Mouse (Mus musculus) stomach, postnatal 0 days (tissue): ENCODE measurements around the gene Nrcam. TPM values are rescaled to one million over a fixed set of nuclear protein-coding genes. Genes with fewer than 3 reads are reported as not detected.

ENCODE experiments used
- ATAC-seq: fragments of 200-750 bp; cut with Nextera tagmentation; 2 replicates; pipeline ENCODE4 v1.8.0; 2017; ENCODE audit not compliant: low FRiP score, low TSS enrichment
- DNase-seq: peaks from one replicate; pipeline ENCODE4 v3.0.0-alpha.2; 2016; ENCODE audit warnings: low spot score
- H3K27ac ChIP-seq: fragments of 300-500 bp; sonication (generic); replicated peaks from 2 replicates; pipeline ENCODE4 v1.5.1; 2014; ENCODE audit warnings: mild to moderate bottlenecking, control low read depth
- H3K27me3 ChIP-seq: fragments of 300-500 bp; sonication (generic); 2 replicates; pipeline ENCODE4 v1.6.1; 2014; ENCODE audit warnings: low read length; ENCODE audit not compliant: control insufficient read depth, insufficient read depth
- H3K36me3 ChIP-seq: fragments of 300-500 bp; sonication (generic); 2 replicates; pipeline ENCODE4 v1.6.1; 2014; ENCODE audit warnings: low read length, mixed read lengths; ENCODE audit not compliant: control insufficient read depth, insufficient read depth
- H3K4me1 ChIP-seq: fragments of 300-500 bp; sonication (generic); replicated peaks from 2 replicates; pipeline ENCODE4 v1.6.1; 2014; ENCODE audit warnings: antibody characterized with exemption; ENCODE audit not compliant: control insufficient read depth, insufficient read depth
- H3K4me2 ChIP-seq: fragments of 300-500 bp; sonication (generic); replicated peaks from 2 replicates; pipeline ENCODE4 v1.6.1; 2014; ENCODE audit warnings: low read depth, mild to moderate bottlenecking, control low read depth, moderate library complexity
- H3K4me3 ChIP-seq: fragments of 300-500 bp; sonication (generic); 2 replicates; pipeline ENCODE4 v1.5.1; 2014; ENCODE audit warnings: low read depth, low read length, control low read depth
- H3K9ac ChIP-seq: fragments of 300-500 bp; sonication (generic); 2 replicates; pipeline ENCODE4 v1.6.1; 2014; ENCODE audit warnings: mild to moderate bottlenecking, low read length, control low read depth, mixed read lengths
- H3K9me3 ChIP-seq: fragments of 300-500 bp; sonication (generic); 2 replicates; pipeline ENCODE4 v1.6.1; 2016; ENCODE audit warnings: low read length; ENCODE audit not compliant: control insufficient read depth
- CTCF ChIP-seq: IDR thresholded peaks from 2 replicates; pipeline ENCODE4 v1.5.1; 2016; ENCODE audit warnings: antibody characterized with exemption, low read depth, mild to moderate bottlenecking, moderate library complexity
- EP300 ChIP-seq: optimal IDR thresholded peaks from 2 replicates; pipeline ENCODE3; 2016; ENCODE audit warnings: antibody characterized with exemption
- WGBS: fragments of 180-500 bp; shearing (Covaris S2); extraction: QIAGEN DNeasy Blood & Tissue Kit; methylation state at CpG from one replicate; pipeline ENCODE4 v1.1.7; 2014; 5-methylcytosine and 5-hydroxymethylcytosine counted together
- polyA plus RNA-seq: library from polyadenylated mRNA; unstranded; fragments of >200 nt; fragmentation: Nextera tagmentation; extraction: Ambion mirVana; gene quantifications from 2 replicates; pipeline ENCODE4 v1.2.1, GENCODE M21; 2015

Nrcam gene
- polyA plus RNA-seq, 1 experiment from 2014 or later, result 1.2 TPM

GRCm38 (mm10) chr12:44554808-44555207 is 226.1 kb downstream of the Nrcam start:
- DNase-seq (no peak), ATAC-seq (no peak)
- Histone ChIP-seq H3K27me3 (no peaks in the 10 kb centered on the region), H3K27ac (no peak overlapping the region), H3K9ac (no peak overlapping the region), H3K4me2 (no peak overlapping the region), H3K4me3 (no peak overlapping the region), H3K36me3 (no peaks in the 10 kb centered on the region), H3K9me3 (no peaks in the 10 kb centered on the region), H3K4me1 (no peaks in the 10 kb centered on the region)
- WGBS, result 86% methylated on average over 1 of the region's 1 CpGs
- no peak for TF ChIP-seq EP300
- no peak for TF ChIP-seq CTCF

- no peaks in the 10 kb centered on the region for H3K4me1 ChIP-seq
- H3K4me3 ChIP-seq, result no peak overlapping the region
- H3K4me2 ChIP-seq, result no peak overlapping the region
- no peak overlapping the region for H3K27ac ChIP-seq
- ATAC-seq, result no peak
- H3K27me3 ChIP-seq, result no peaks in the 10 kb centered on the region
- TF ChIP-seq EP300 (no peak), CTCF (no peak)
- DNase-seq, result no peak
- no peak overlapping the region for H3K9ac ChIP-seq
- H3K36me3 ChIP-seq, result no peaks in the 10 kb centered on the region
- H3K9me3 ChIP-seq, result no peaks in the 10 kb centered on the region
These were observed 231.3 kb downstream of the Nrcam start for GRCm38 (mm10) chr12:44560002-44560401.

- H3K9me3 ChIP-seq, result no peaks in the 10 kb centered on the region
- 0 out of 2 replicates have a peak, but pooled peaks have one; percentile 18 for TF ChIP-seq CTCF
- TF ChIP-seq EP300, result no peak
- no peak for DNase-seq
- no peak overlapping the region for H3K9ac ChIP-seq
- 82% methylated on average over 7 of the region's 7 CpGs for WGBS
- no peak overlapping the region for H3K27ac ChIP-seq
- no peak overlapping the region for H3K4me2 ChIP-seq
- H3K27me3 ChIP-seq, result no peaks in the 10 kb centered on the region
- no peak overlapping the region for H3K4me3 ChIP-seq
- no peaks in the 10 kb centered on the region for H3K4me1 ChIP-seq
- H3K36me3 ChIP-seq, result no peaks in the 10 kb centered on the region
- no peak for ATAC-seq
These were observed 241.4 kb downstream of the Nrcam start for GRCm38 (mm10) chr12:44570070-44570469.

- no peak for DNase-seq
- H3K27me3 ChIP-seq, result no peaks in the 10 kb centered on the region
- H3K9me3 ChIP-seq, result no peaks in the 10 kb centered on the region
- no peak overlapping the region for H3K9ac ChIP-seq
- H3K27ac ChIP-seq, result no peak overlapping the region
- TF ChIP-seq CTCF (peak; percentile 72), EP300 (no peak)
- 14% methylated on average over 3 of the region's 3 CpGs for WGBS
- no peak overlapping the region for H3K4me3 ChIP-seq
- no peak overlapping the region for H3K4me2 ChIP-seq
- no peaks in the 10 kb centered on the region for H3K4me1 ChIP-seq
- no peak for ATAC-seq
- no peaks in the 10 kb centered on the region for H3K36me3 ChIP-seq
These were observed 244.0 kb downstream of the Nrcam start for GRCm38 (mm10) chr12:44572664-44573063.

- Histone ChIP-seq H3K27ac (no peak overlapping the region), H3K36me3 (no peaks in the 10 kb centered on the region), H3K4me3 (no peak overlapping the region), H3K9ac (no peak overlapping the region), H3K4me1 (no peaks in the 10 kb centered on the region), H3K9me3 (no peaks in the 10 kb centered on the region), H3K4me2 (no peak overlapping the region), H3K27me3 (no peaks in the 10 kb centered on the region)
- WGBS, result 90% methylated on average over 3 of the region's 3 CpGs
- ATAC-seq, result no peak
- DNase-seq, result no peak
- TF ChIP-seq EP300, result no peak
- TF ChIP-seq CTCF, result no peak
These were observed 245.5 kb downstream of the Nrcam start for GRCm38 (mm10) chr12:44574167-44574566.

- 34% methylated on average over 16 of the region's 16 CpGs for WGBS
- Histone ChIP-seq H3K36me3 (no peaks in the 10 kb centered on the region), H3K4me3 (no peak overlapping the region), H3K27ac (no peak overlapping the region), H3K4me2 (no peak overlapping the region), H3K9ac (no peak overlapping the region), H3K9me3 (no peaks in the 10 kb centered on the region), H3K27me3 (no peaks in the 10 kb centered on the region), H3K4me1 (no peaks in the 10 kb centered on the region)
- TF ChIP-seq EP300 (no peak), CTCF (peak; percentile 84)
- no peak for ATAC-seq
- peak; percentile 66 for DNase-seq
These were observed 272.9 kb downstream of the Nrcam start for GRCm38 (mm10) chr12:44601410-44602149.
